Mouse (Mus musculus) heart, embryonic 11.5 days (tissue): ENCODE data around the gene Slc25a34. TPM values are rescaled to one million over a fixed set of nuclear protein-coding genes. Genes with fewer than 3 reads are reported as not detected.

Experiments used
- ATAC-seq: fragments of 200-750 bp; cut with Nextera tagmentation; replicated peaks from 2 replicates; pipeline ENCODE4 v1.8.0; 2017; ENCODE audit warnings: moderate library complexity; ENCODE audit not compliant: insufficient number of reproducible peaks, low FRiP score, low TSS enrichment
- H3K27ac ChIP-seq: fragments of 300-500 bp; sonication (generic); 2 replicates; pipeline ENCODE4 v1.5.1; 2014; ENCODE audit warnings: mild to moderate bottlenecking, low read depth, low read length
- H3K27me3 ChIP-seq: fragments of 300-500 bp; sonication (generic); 2 replicates; pipeline ENCODE4 v1.6.1; 2014; ENCODE audit warnings: mild to moderate bottlenecking, low read length, mixed read lengths; ENCODE audit not compliant: control insufficient read depth, insufficient read depth
- H3K36me3 ChIP-seq: fragments of 300-500 bp; sonication (generic); 2 replicates; pipeline ENCODE4 v1.6.1; 2014; ENCODE audit warnings: mild to moderate bottlenecking, low read length, moderate library complexity, mixed read lengths; ENCODE audit not compliant: control insufficient read depth, insufficient read depth
- H3K4me1 ChIP-seq: fragments of 300-500 bp; sonication (generic); 2 replicates; pipeline ENCODE4 v1.6.1; 2014; ENCODE audit warnings: low read length; ENCODE audit not compliant: control insufficient read depth, insufficient read depth
- H3K4me2 ChIP-seq: fragments of 300-500 bp; sonication (generic); 2 replicates; pipeline ENCODE4 v1.6.1; 2014; ENCODE audit warnings: mild to moderate bottlenecking, moderate library complexity
- H3K4me3 ChIP-seq: fragments of 300-500 bp; sonication (generic); 2 replicates; pipeline ENCODE4 v1.5.1; 2014; ENCODE audit warnings: low read depth, low read length
- H3K9ac ChIP-seq: fragments of 300-500 bp; sonication (generic); 2 replicates; pipeline ENCODE4 v1.6.1; 2014; ENCODE audit warnings: mild to moderate bottlenecking, low read depth, low read length, moderate library complexity
- H3K9me3 ChIP-seq: fragments of 300-500 bp; sonication (generic); replicated peaks from 2 replicates; pipeline ENCODE4 v1.6.1; 2016; ENCODE audit warnings: low read length; ENCODE audit not compliant: control insufficient read depth
- WGBS: fragments of 180-500 bp; shearing (Covaris S2); extraction: QIAGEN DNeasy Blood & Tissue Kit; methylation state at CpG from one replicate; pipeline ENCODE4 v1.1.7; 2014; ENCODE audit not compliant: insufficient replicate concordance; 5-methylcytosine and 5-hydroxymethylcytosine counted together
- polyA plus RNA-seq: library from polyadenylated mRNA; unstranded; fragments of >200 nt; fragmentation: Nextera tagmentation; extraction: Ambion mirVana; gene quantifications from 2 replicates; pipeline ENCODE4 v1.2.1, GENCODE M21; 2014

Gene Slc25a34
- polyA plus RNA-seq, 1 experiment from 2014 or later = not detected

GRCm38 (mm10) chr4:141574789-141575702 is 48.6 kb downstream of the Slc25a34 start:
- H3K4me1 ChIP-seq = peaks cover 7% of the 10 kb centered on the region
- no peak overlapping the region for H3K27ac ChIP-seq
- no peak overlapping the region for H3K4me3 ChIP-seq
- 0 out of 2 replicates have a peak overlapping the region, but pooled peaks have one; percentile 30 for H3K4me2 ChIP-seq
- peaks cover 16% of the 10 kb centered on the region for H3K36me3 ChIP-seq
- no peaks in the 10 kb centered on the region for H3K9me3 ChIP-seq
- WGBS = 39% methylated on average over 27 of the region's 27 CpGs
- no peaks in the 10 kb centered on the region for H3K27me3 ChIP-seq
- ATAC-seq = no peak; the same call in 1 of the 2 replicates
- no peak overlapping the region for H3K9ac ChIP-seq

- H3K4me3 ChIP-seq = no peak overlapping the region
- no peak for ATAC-seq
- peaks cover 12% of the 10 kb centered on the region for H3K36me3 ChIP-seq
- H3K4me2 ChIP-seq = no peak overlapping the region
- no peak overlapping the region for H3K9ac ChIP-seq
- no peaks in the 10 kb centered on the region for H3K9me3 ChIP-seq
- H3K27me3 ChIP-seq = no peaks in the 10 kb centered on the region
- 45% methylated on average over 6 of the region's 6 CpGs for WGBS
- no peak overlapping the region for H3K27ac ChIP-seq
- H3K4me1 ChIP-seq = peaks cover 8% of the 10 kb centered on the region
Measured at GRCm38 (mm10) chr4:141573359-141573966, 50.2 kb downstream of the Slc25a34 start.

- 73% methylated on average over 7 of the region's 7 CpGs for WGBS
- no peak overlapping the region for H3K27ac ChIP-seq
- H3K27me3 ChIP-seq = no peaks in the 10 kb centered on the region
- H3K4me3 ChIP-seq = no peak overlapping the region
- ATAC-seq = no peak
- H3K4me2 ChIP-seq = no peak overlapping the region
- H3K9ac ChIP-seq = no peak overlapping the region
- H3K4me1 ChIP-seq = peaks cover 8% of the 10 kb centered on the region
- H3K36me3 ChIP-seq = peaks cover 12% of the 10 kb centered on the region
- no peaks in the 10 kb centered on the region for H3K9me3 ChIP-seq
Measured at GRCm38 (mm10) chr4:141572668-141573358, 50.8 kb downstream of the Slc25a34 start.

GRCm38 (mm10) chr4:141571934-141572333 is 51.7 kb downstream of the Slc25a34 start:
- Histone ChIP-seq H3K4me2 (no peak overlapping the region), H3K9me3 (no peaks in the 10 kb centered on the region), H3K27me3 (no peaks in the 10 kb centered on the region), H3K9ac (no peak overlapping the region), H3K4me1 (peaks cover 8% of the 10 kb centered on the region), H3K36me3 (peaks cover 4% of the 10 kb centered on the region), H3K4me3 (no peak overlapping the region), H3K27ac (no peak overlapping the region)
- 61% methylated on average over 10 of the region's 10 CpGs for WGBS
- ATAC-seq = no peak

- H3K36me3 ChIP-seq = no peaks in the 10 kb centered on the region
- H3K9ac ChIP-seq = no peak overlapping the region
- no peak overlapping the region for H3K4me3 ChIP-seq
- no peak overlapping the region for H3K4me2 ChIP-seq
- no peaks in the 10 kb centered on the region for H3K9me3 ChIP-seq
- no peak overlapping the region for H3K27ac ChIP-seq
- H3K27me3 ChIP-seq = no peaks in the 10 kb centered on the region
- H3K4me1 ChIP-seq = peaks cover 8% of the 10 kb centered on the region
- no peak for ATAC-seq
- 45% methylated on average over 6 of the region's 6 CpGs for WGBS
Measured at GRCm38 (mm10) chr4:141571337-141571739, 52.3 kb downstream of the Slc25a34 start.

- no peak overlapping the region for H3K9ac ChIP-seq
- H3K36me3 ChIP-seq = no peaks in the 10 kb centered on the region
- peaks cover 8% of the 10 kb centered on the region for H3K4me1 ChIP-seq
- H3K9me3 ChIP-seq = no peaks in the 10 kb centered on the region
- H3K27me3 ChIP-seq = no peaks in the 10 kb centered on the region
- no peak overlapping the region for H3K4me3 ChIP-seq
- WGBS = 80% methylated on average over 1 of the region's 1 CpGs
- no peak overlapping the region for H3K27ac ChIP-seq
- ATAC-seq = no peak
- H3K4me2 ChIP-seq = no peak overlapping the region
Measured at GRCm38 (mm10) chr4:141570821-141571220, 52.8 kb downstream of the Slc25a34 start.

- Histone ChIP-seq H3K36me3 (no peaks in the 10 kb centered on the region), H3K9me3 (no peaks in the 10 kb centered on the region), H3K9ac (no peak overlapping the region), H3K27me3 (no peaks in the 10 kb centered on the region), H3K4me3 (no peak overlapping the region), H3K4me2 (no peak overlapping the region), H3K4me1 (peaks cover 6% of the 10 kb centered on the region), H3K27ac (no peak overlapping the region)
- WGBS = 50% methylated on average over 6 of the region's 6 CpGs
- no peak for ATAC-seq
Measured at GRCm38 (mm10) chr4:141570004-141570403, 53.6 kb downstream of the Slc25a34 start.

- Histone ChIP-seq H3K9me3 (no peaks in the 10 kb centered on the region), H3K27me3 (no peaks in the 10 kb centered on the region), H3K4me2 (no peak overlapping the region), H3K27ac (no peak overlapping the region), H3K4me1 (peaks cover 4% of the 10 kb centered on the region), H3K4me3 (no peak overlapping the region), H3K36me3 (no peaks in the 10 kb centered on the region), H3K9ac (no peak overlapping the region)
- WGBS = 88% methylated on average over 5 of the region's 5 CpGs
- no peak for ATAC-seq
Measured at GRCm38 (mm10) chr4:141568966-141569365, 54.7 kb downstream of the Slc25a34 start.
